Mouse (Mus musculus): Measurements from ENCODE around the gene Synj1.

Synj1 gene

DNA sequence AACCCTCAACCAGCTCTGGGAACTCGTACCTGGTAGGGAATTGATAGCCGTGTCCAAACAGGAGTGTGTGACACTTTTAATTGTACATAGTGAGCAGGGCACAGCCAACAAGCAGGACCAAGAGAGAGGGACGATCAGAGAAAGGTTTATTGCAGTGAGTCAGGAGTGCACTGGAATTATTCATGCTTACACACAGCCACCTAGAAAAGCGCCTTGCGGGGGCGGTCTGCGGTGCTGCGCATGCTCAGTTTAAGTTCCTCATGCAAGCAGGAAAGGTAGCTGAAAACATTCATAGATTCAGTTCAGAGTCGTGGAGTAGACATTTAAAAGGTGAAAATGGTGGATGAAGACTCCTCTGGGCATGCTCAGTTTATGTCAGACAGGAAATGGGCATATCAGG lies 120.4 kb downstream of the Synj1 start:
- DNase-seq (ENCODE audit: low spot score in 2 of 2) = no peak

Measured in thymus, postnatal 10 days (tissue).